Mouse (Mus musculus) cerebellum, adult 2 months (tissue): ENCODE results near the gene Acad10.

Experiments used
- CTCF ChIP-seq: fragments of 200-500 bp; IDR thresholded peaks from 2 replicates; pipeline ENCODE4 v1.5.1; 2011; ENCODE audit warnings: low read depth, mild to moderate bottlenecking, control low read depth, low read length, moderate library complexity, borderline replicate concordance; ENCODE audit not compliant: insufficient read depth
- POLR2A ChIP-seq: fragments of 200-500 bp; IDR thresholded peaks from 2 replicates; pipeline ENCODE4 v1.6.1; 2011; ENCODE audit warnings: low read length, control low read depth, borderline replicate concordance; ENCODE audit not compliant: insufficient read depth

- TF ChIP-seq CTCF, result no peak
- TF ChIP-seq POLR2A, result no peak
These were observed 3.1 kb upstream of the Acad10 start for GRCm38 (mm10) chr5:121663456-121663855.
